Mouse (Mus musculus): ENCODE data around the gene Camkk2.

- TF ChIP-seq CTCF (IDR thresholded peaks at IDR 0.05; ENCODE audit: insufficient read depth, low read depth, low read length) (no peak), POLR2A (IDR thresholded peaks at IDR 0.05; ENCODE audit: insufficient read depth, low read depth, low read length) (no peak)
Observed at GRCm38 (mm10) chr5:122698041-122698700, 81.0 kb downstream of the Camkk2 start.

Measured in olfactory bulb, adult 2 months (tissue).